Mouse (Mus musculus) embryonic stem cell, embryonic (primary cell): Measurements from ENCODE around the gene Sphk2.

Source experiments
- CTCF ChIA-PET, 4 experiments: fragments of 300-600 bp in 2 of 4; fragments of 350-600 bp in 2 of 4; sonication (Branson Sonifier 250); formaldehyde crosslinking; loops; one replicate each; lab custom pipeline; 2022; ENCODE audit warnings: inconsistent platforms in 2 of 4; lab: Charles Lee
- POLR2A ChIA-PET, 4 experiments: fragments of 300-600 bp in 2 of 4; fragments of 350-600 bp in 2 of 4; sonication (Branson Sonifier 250); formaldehyde crosslinking; loops; one replicate each; lab custom pipeline; 2022; ENCODE audit warnings: antibody characterized with exemption in 4 of 4, inconsistent platforms in 1 of 4; lab: Charles Lee

Sphk2 gene

DNA sequence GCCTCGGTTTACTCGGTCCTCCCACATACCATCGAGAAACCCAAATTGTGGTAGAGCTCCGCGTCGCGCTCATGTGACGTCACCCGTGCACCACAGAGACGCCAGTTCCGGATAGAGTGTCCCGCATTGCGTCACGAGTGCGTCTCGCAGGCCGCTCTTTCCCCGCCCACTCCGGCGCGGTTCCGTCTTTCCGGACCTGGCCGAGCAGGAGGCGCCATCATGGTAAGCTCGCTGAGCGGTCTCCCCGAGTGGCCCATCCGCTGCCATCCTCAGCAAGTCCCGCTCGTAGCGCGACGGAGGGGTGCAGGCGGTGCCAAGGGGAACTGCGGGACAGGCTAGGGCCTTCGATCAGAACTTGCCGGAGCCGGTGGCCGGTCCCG, at the start of gene Sphk2:
TSS of gene Sphk2 (minus strand) at position 85 of the 380 bp plus-strand sequence.
- ChIA-PET CTCF (interaction anchor here in 3 of 4 experiments (0.6 to 2.0 kb wide), 9 partner anchors 9 to 261 kb away, joined by 3 to 10 read pairs (median 4); partner anchors contain the start of gene Ntn5 (in 1 of the 3)), POLR2A (interaction anchor here (0.5 to 18.3 kb wide), 198 partner anchors 9 to 1284 kb away, joined by 3 to 640 read pairs (median 5); partner anchors contain the start of genes Cyth2 (in 4 of the 4), Dbp (in 4 of the 4), Ccdc114 (in 3 of the 4) and Ftl1 (in 3 of the 4))

DNA sequence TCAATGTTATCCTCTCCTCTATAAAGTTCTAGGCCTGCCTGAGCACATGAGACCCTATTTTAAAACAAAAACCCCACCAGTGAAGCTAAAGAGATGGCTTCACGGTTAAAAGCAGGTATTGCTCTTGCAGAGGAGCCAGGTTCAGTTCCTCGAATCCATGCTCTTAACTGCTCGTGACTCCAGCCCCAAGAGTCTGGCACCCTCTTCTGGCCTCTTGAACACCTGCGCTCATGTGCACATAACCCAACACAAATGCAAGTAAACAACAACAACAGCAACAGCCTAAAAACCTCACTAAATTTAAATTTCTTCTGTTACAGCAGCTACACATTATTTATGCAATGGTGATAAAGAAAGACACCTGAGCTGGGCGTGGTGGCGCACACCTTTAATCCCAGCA, 49.7 kb upstream of the Sphk2 start:
- POLR2A ChIA-PET = interaction anchor here in 2 of 4 experiments (0.8 to 0.9 kb wide), 2 partner anchors 9 to 15 kb away, joined by 3 read pairs; no protein-coding TSS in a partner anchor
- CTCF ChIA-PET = interaction anchor here in 3 of 4 experiments (0.6 to 1.3 kb wide), 6 partner anchors 18 to 89 kb away, joined by 3 to 8 read pairs (median 4); no protein-coding TSS in a partner anchor

DNA sequence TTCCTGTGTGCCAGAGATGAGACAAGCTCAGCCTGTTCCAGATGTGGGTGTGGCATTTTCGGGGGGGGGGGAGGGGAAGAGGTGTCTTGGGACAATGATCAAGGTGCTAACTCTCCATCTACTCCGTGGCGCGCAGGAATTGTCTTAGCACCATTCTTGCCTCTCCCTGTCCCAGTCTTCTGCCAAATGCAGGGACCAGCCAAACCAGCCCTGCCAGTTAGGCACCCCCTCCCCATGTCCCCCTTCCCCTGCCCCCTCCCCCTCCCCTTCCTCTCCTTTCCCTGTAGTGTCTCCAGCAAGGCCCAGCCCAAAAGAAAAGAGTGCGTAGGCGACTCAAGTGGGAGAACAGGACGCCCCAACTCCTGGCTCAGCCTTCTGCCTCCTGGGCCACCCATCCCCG, 49.0 kb upstream of the Sphk2 start:
- CTCF ChIA-PET = interaction anchor here in 3 of 4 experiments (0.6 to 1.3 kb wide), 7 partner anchors 17 to 89 kb away, joined by 3 to 8 read pairs (median 4); no protein-coding TSS in a partner anchor
- POLR2A ChIA-PET = interaction anchor here in 3 of 4 experiments (0.6 to 0.9 kb wide), 5 partner anchors 9 to 19 kb away, joined by 3 to 4 read pairs (median 3); no protein-coding TSS in a partner anchor

DNA sequence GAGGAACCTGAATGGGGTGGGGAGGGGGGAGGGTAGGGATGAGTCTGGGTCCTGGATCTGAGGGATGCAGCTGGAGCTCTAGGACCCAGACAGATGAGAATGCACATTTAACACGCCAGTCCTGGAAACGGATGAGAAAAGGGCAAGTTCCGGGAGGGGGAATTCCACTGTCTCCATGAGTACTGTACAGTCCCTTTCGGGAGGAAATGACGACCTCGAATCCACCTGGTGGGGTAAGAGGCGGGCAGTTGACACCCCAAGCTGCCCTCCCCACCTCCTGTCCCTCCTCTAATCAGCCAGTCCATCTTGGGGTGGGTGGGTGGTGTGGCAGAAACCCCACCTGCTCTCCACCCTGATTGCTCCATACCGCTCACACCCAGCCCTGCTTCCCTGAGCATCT, 48.2 kb upstream of the Sphk2 start:
- CTCF ChIA-PET = interaction anchor here (0.6 to 1.3 kb wide), 4 partner anchors 19 to 84 kb away, joined by 3 to 4 read pairs (median 4); no protein-coding TSS in a partner anchor
- POLR2A ChIA-PET = interaction anchor here (0.6 to 1.1 kb wide), 5 partner anchors 8 to 35 kb away, joined by 3 to 4 read pairs (median 3); no protein-coding TSS in a partner anchor

DNA sequence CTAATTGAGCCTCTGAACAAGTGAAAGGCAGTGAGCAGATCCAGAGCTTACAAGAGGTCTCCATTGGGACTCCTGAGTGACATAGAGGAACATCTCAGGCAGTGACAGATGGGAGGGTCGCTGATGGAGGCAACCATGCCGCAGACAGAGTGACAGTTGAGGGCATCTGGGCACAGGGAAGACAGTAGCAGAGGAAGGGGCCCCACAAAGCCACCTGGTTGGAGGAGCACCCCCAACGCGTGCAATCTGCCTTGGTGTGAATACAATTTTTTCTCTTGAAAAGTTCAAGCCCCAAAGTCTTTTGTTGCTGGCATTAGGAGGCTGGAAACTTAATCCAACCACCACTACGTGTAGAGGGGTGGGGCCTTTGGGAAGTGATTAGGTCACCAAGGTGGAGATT, 42.3 kb upstream of the Sphk2 start:
- CTCF ChIA-PET = interaction anchor here in 2 of 4 experiments (1.0 to 3.2 kb wide), 6 partner anchors 21 to 242 kb away, joined by 3 to 11 read pairs (median 5); partner anchors contain the start of gene Lmtk3 (in 1 of the 2)
- POLR2A ChIA-PET = interaction anchor here in 3 of 4 experiments (0.5 to 4.1 kb wide), 11 partner anchors 11 to 136 kb away, joined by 3 to 17 read pairs (median 4); partner anchors contain the start of genes Cyth2 (in 1 of the 3), Kdelr1 (in 1 of the 3), Sphk2 (in 1 of the 3) and Syngr4 (in 1 of the 3)

DNA sequence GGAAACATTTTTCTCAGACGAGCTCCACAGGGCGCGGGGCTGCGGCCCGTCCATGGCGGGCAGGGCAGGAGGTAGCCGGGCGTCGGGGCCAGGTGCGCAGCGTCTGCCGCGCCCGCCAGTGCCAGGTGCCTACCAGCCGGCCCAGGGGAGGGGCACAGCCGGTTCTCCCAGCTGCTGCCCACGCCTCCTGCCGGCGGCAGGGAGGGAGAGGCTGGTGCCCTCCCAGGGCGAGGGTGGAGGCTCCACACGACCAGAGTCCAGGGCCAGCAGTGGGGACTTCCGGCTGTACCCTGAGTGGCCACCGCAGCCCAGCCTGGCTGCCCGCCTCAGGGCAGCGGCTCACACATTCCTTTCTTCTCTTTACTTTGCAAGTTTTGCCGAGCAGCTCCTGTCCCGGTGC, 41.6 kb upstream of the Sphk2 start:
- ChIA-PET CTCF (interaction anchor here in 3 of 4 experiments (0.9 to 3.2 kb wide), 8 partner anchors 10 to 243 kb away, joined by 3 to 11 read pairs (median 6); partner anchors contain the start of genes Kdelr1 (in 1 of the 3) and Lmtk3 (in 1 of the 3)), POLR2A (interaction anchor here in 3 of 4 experiments (1.0 to 4.1 kb wide), 12 partner anchors 10 to 114 kb away, joined by 3 to 17 read pairs (median 5); partner anchors contain the start of genes Kdelr1 (in 1 of the 3) and Sphk2 (in 1 of the 3))

DNA sequence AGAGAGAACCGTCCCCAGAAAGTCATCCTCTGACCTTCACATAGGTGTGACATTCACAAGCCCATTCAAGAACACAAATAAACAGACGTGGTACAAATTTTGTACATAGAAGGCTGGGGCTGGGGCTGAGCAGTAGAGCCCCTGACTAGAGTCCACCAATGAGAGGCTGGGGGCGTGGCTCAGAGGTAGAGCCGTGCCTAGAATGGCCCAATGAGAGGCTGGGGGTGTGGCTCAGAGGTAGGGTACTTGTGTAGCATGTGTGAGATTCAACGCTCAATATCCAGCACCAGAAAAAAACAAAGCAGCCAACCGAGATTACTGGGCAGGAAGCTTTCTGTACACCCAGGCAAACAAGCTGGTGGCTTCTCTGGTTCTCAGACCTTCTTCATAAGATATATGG, 37.9 kb upstream of the Sphk2 start:
- POLR2A ChIA-PET = interaction anchor here in 2 of 4 experiments (0.7 to 5.6 kb wide), 14 partner anchors 8 to 168 kb away, joined by 3 to 23 read pairs (median 3); partner anchors contain the start of genes Ccdc114 (in 1 of the 2), Cyth2 (in 1 of the 2), Kdelr1 (in 1 of the 2) and Rpl18 (in 1 of the 2)
- CTCF ChIA-PET = interaction anchor here in 3 of 4 experiments (0.5 to 4.4 kb wide), 5 partner anchors 19 to 46 kb away, joined by 3 to 22 read pairs (median 6); no protein-coding TSS in a partner anchor

DNA sequence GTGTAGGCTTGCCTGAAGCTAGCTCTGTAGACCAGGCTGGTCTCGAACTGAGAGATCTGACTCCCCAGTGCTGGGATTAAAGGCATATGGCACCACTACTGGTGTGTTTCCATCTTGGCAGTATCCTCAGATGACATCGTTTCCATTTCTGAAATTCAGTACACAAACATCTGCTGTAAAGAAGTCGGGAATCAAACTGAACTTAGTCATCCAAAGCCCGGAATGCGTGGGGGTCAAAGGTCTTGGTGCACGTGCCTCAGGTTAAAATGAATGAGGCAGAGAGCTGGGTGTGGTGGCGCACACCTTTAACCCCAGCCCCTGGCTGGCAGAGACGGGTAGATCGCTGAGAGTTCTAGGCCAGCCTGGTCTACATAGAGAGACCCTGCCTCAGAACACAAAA, 32.4 kb upstream of the Sphk2 start:
- POLR2A ChIA-PET = interaction anchor here in 2 of 4 experiments (1.0 to 3.0 kb wide), 13 partner anchors 8 to 166 kb away, joined by 3 to 20 read pairs (median 4); partner anchors contain the start of genes Fam83e (in 1 of the 2), Kdelr1 (in 1 of the 2), Lmtk3 (in 1 of the 2) and Sphk2 (in 1 of the 2)
- CTCF ChIA-PET = interaction anchor here in 1 of 4 experiments (2.6 kb wide), 1 partner anchor 51 kb away, joined by 12 read pairs; no protein-coding TSS in a partner anchor

DNA sequence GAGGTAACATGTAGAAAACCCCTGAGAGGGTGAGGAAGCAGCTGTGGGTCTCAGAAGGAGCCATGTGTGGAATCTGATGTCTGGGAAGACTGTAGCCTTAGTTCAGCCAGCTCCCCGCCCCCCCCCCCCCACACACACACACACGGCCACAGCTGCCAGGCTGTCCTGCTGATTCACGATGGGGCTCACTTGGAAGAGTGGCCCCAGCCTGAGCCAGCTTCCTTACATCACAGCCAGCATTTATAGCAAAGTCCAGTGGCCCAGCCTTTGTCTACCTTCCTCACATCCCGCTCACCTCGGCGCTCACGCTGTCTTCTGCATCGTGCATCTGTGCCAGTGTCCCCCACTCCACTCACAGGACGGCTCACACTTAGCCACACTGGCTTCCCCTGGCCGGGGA, 31.6 kb upstream of the Sphk2 start:
- ChIA-PET CTCF (interaction anchor here in 2 of 4 experiments (0.8 to 2.6 kb wide), 3 partner anchors 18 to 53 kb away, joined by 4 to 12 read pairs (median 5); no protein-coding TSS in a partner anchor), POLR2A (interaction anchor here in 3 of 4 experiments (0.8 to 3.0 kb wide), 17 partner anchors 8 to 167 kb away, joined by 3 to 20 read pairs (median 4); partner anchors contain the start of genes Cyth2 (in 1 of the 3), Fam83e (in 1 of the 3), Kdelr1 (in 1 of the 3) and Lmtk3 (in 1 of the 3))

DNA sequence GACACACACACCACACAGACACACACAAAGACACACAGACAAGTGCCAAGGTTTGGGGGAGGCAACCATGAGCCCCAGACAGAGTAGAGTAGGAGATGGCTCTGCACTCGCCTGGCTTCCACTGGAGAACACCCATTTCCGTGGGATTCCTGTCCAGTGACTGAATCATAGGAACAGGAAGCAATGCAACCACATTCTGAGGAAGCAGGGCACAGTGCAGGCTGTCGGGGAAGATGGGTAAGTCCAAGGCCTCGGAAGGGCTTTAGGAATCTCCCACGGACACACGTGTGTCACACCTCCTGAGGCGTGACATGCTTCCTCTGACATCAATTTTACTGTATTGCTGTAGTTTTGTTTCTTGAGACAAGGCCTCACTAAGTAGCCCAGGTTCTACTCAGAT, 30.3 kb upstream of the Sphk2 start:
- CTCF ChIA-PET = interaction anchor here in 1 of 4 experiments (2.6 to 7.7 kb wide), 2 partner anchors 53 kb away, joined by 12 to 145 read pairs; no protein-coding TSS in a partner anchor
- POLR2A ChIA-PET = interaction anchor here in 3 of 4 experiments (0.7 to 4.0 kb wide), 17 partner anchors 8 to 924 kb away, joined by 3 to 34 read pairs (median 8); partner anchors contain the start of genes Cyth2 (in 2 of the 3), Fam83e (in 1 of the 3), Ftl1 (in 1 of the 3) and Kdelr1 (in 1 of the 3)

DNA sequence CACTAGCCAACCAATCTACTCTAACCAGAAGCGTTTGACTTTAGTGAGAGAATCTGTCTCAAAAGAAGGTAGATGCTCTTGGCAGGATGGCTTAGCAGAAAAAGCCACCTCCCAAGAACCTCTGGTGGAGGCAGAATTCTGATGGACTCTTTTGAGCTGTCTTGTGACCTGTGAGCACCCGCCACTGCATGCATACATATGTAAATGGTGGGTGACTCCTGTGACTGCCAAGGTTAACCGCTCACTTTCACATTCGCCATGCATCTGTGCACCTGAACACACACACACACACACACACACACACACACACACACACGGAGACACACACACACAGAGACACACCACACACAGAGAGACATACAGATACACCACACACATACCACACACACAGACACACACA, 29.6 kb upstream of the Sphk2 start:
- ChIA-PET CTCF (interaction anchor here (0.5 to 7.7 kb wide), 21 partner anchors 8 to 380 kb away, joined by 3 to 145 read pairs (median 4); partner anchors contain the start of genes Cyth2 (in 1 of the 4), Fam83e (in 1 of the 4), Kdelr1 (in 1 of the 4) and Lmtk3 (in 1 of the 4)), POLR2A (interaction anchor here in 3 of 4 experiments (0.6 to 7.4 kb wide), 63 partner anchors 8 to 1092 kb away, joined by 3 to 94 read pairs (median 4); partner anchors contain the start of genes Sphk2 (in 3 of the 3), Fam83e (in 2 of the 3), Lmtk3 (in 2 of the 3) and Ccdc114 (in 1 of the 3))

DNA sequence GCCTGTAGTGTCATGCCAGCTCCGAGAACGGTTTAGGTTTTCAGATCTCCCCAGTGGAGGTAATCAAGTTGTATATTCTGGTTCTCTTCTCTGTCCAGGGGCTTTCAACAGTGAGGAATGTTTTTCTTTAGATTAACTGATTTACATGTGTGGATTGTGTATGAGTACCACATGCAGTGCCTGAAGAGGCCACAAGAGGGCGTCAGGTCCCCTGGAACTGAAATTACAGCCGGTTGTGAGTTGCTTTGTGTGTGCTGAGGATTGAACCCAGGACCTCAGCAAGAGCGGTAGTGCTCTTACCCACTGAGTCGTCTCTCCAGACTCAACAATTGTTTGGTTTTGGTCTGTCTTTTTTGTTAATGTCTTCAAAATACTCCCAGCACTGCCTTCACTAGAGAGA, 28.7 kb upstream of the Sphk2 start:
- POLR2A ChIA-PET = interaction anchor here (0.6 to 7.4 kb wide), 45 partner anchors 8 to 731 kb away, joined by 3 to 94 read pairs (median 4); partner anchors contain the start of genes Sphk2 (in 3 of the 4), Fam83e (in 2 of the 4), Ccdc114 (in 1 of the 4) and Cyth2 (in 1 of the 4)
- CTCF ChIA-PET = interaction anchor here (0.6 to 7.7 kb wide), 20 partner anchors 11 to 229 kb away, joined by 3 to 145 read pairs (median 4); partner anchors contain the start of genes Lmtk3 (in 2 of the 4), Ccdc114 (in 1 of the 4) and Cyth2 (in 1 of the 4)

DNA sequence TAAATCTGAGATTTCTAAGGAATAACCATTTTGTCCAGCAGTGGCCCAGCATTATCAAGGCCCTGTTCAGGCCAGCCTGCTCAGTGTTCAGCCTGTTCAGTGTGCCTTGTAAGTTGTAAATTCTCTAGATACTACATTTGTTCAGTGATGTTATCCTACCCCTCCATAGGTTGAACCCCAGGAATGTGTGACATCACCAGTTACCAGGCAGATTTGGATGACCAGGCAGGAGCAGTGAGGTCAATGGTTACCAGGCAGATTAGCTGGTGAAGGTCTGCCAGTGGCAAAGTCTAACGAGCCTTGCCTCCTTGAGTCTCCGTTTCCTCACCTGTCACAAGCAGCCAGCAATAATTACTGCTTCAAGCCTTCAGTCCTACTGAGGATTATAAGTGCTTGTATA, 26.6 kb upstream of the Sphk2 start:
- POLR2A ChIA-PET = interaction anchor here in 2 of 4 experiments (0.9 to 7.4 kb wide), 12 partner anchors 9 to 1281 kb away, joined by 3 to 94 read pairs (median 7); partner anchors contain the start of genes Fam83e (in 2 of the 2), Sphk2 (in 2 of the 2), Cyth2 (in 1 of the 2) and Syngr4 (in 1 of the 2)
- CTCF ChIA-PET = interaction anchor here (0.8 to 7.7 kb wide), 5 partner anchors 13 to 57 kb away, joined by 3 to 145 read pairs (median 11); no protein-coding TSS in a partner anchor

DNA sequence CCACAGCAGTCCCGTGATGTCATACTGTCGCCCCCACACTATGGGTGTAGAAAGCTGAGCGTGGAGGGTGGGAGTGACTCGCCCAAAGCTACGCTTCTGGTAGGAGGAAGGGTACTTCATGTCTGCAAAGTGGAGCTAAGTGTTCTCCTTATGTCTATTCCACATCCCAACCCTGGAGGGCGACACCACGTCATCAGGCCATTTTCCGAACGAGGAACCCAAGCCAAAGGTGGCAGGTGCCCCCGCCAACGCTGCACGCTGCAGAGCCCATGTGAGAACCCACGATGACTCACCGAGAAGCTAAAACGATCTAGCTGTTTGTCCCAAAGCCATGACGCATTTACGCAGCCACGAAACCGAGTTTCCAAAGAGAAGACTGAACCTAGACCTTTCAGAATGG, 24.5 kb upstream of the Sphk2 start:
- CTCF ChIA-PET = interaction anchor here (0.5 to 7.7 kb wide), 51 partner anchors 9 to 775 kb away, joined by 3 to 145 read pairs (median 4); partner anchors contain the start of genes Ccdc114 (in 2 of the 4), Kdelr1 (in 2 of the 4), Lmtk3 (in 2 of the 4) and Cyth2 (in 1 of the 4)
- POLR2A ChIA-PET = interaction anchor here in 3 of 4 experiments (0.5 to 7.4 kb wide), 37 partner anchors 8 to 342 kb away, joined by 3 to 94 read pairs (median 4); partner anchors contain the start of genes Fam83e (in 3 of the 3), Sphk2 (in 3 of the 3), Ccdc114 (in 1 of the 3) and Cyth2 (in 1 of the 3)

DNA sequence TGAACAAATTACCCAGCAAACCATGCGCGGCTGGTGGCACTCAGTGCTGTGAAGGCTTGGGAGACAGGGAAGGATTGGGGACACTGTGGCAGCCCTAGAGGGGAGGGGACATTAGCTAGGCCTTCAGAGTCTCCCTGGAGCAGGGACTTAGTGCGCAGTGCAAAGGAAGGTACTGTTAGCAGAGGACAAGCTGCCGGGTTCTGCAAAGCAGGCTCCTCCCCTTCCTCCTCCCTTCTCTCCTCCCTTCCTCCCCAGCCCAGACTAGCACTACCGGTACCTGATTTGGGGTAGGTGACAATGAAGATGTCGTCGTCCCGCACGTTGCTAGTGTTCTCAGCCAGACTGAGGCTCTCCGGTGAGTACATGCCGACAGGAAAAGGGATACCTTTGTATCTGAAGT, 24.0 kb upstream of the Sphk2 start:
- POLR2A ChIA-PET = interaction anchor here in 3 of 4 experiments (0.5 to 7.4 kb wide), 34 partner anchors 8 to 341 kb away, joined by 3 to 94 read pairs (median 4); partner anchors contain the start of genes Fam83e (in 3 of the 3), Sphk2 (in 3 of the 3), Ccdc114 (in 1 of the 3) and Cyth2 (in 1 of the 3)

DNA sequence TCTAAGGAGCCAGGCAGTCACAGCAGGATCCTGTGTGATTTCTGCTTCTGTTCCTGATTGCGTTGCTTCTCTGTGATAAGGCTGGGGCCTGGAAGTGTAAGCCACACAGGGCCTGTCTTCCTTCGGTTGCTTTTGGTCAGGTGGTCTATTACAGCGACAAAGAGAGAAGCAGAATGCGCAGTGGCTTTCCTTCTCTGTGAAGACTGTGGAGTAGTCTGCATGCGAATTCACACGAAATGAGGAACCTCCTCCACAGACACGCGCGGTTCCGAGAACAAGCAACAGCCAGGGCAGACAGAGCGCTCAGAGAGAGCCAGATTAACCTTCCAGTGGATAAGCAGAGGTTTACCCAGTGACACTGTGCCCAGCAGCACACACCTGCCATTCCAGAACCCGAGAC, 23.5 kb upstream of the Sphk2 start:
- ChIA-PET POLR2A (interaction anchor here in 3 of 4 experiments (0.9 to 7.4 kb wide), 17 partner anchors 9 to 134 kb away, joined by 3 to 94 read pairs (median 4); partner anchors contain the start of genes Sphk2 (in 3 of the 3), Fam83e (in 1 of the 3) and Kdelr1 (in 1 of the 3)), CTCF (interaction anchor here (0.9 to 7.7 kb wide), 17 partner anchors 11 to 261 kb away, joined by 3 to 145 read pairs (median 6); partner anchors contain the start of genes Ccdc114 (in 1 of the 4), Fam83e (in 1 of the 4) and Lmtk3 (in 1 of the 4))

More for the DNA sequence above, 24.0 kb upstream of the Sphk2 start:
- CTCF ChIA-PET = interaction anchor here (0.5 to 7.7 kb wide), 46 partner anchors 9 to 776 kb away, joined by 3 to 145 read pairs (median 4); partner anchors contain the start of genes Ccdc114 (in 2 of the 4), Kdelr1 (in 2 of the 4), Lmtk3 (in 2 of the 4) and Cyth2 (in 1 of the 4)
